ENCODE assay signal across 9 mouse cellular contexts in the genomic region with DNA sequence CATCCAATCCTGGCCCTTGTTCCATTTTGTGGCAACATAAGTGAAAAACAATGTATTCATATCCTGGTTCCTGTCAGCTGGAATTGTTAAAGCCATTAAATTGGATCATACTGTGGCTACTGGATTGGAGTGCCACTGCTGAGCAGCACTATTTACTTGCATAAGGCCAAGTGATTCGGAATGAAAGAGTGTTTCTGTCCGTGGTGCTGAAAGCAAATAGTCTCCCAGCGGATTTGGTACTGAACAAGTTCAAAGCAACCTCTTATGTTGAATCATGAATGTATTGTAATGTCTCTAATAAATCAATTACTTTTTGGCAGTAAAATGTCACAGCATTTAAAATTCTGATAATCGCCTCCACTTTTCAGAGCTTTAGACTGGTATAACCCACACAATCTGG.
A peak's percentile ranks its signal among the peaks of the same experiment; 100 is the strongest.
DNase-seq lines count a peak whose midpoint lies in the region; ATAC-seq lines count a peak whose summit lies in the region.
"Had no signal": no experiment of that assay in that cellular context is flagged by ENCODE, and none has a peak within 500 bp of the region (broad histone marks: within the 10 kb centered on the region; RNA-seq: fewer than 3 reads in every experiment).

No protein-coding gene starts in this region.

- no peak overlapping the region for H3K4me3 ChIP-seq in hindbrain, embryonic 14.5 days (replicated peaks; ENCODE audit: low read length)
- no peak overlapping the region for H3K4me3 ChIP-seq in hindbrain, embryonic 12.5 days
- H3K4me3 ChIP-seq in embryonic facial prominence, embryonic 14.5 days (ENCODE audit: low read depth, low read length) = no peak overlapping the region

- H3K9ac ChIP-seq in hindbrain, embryonic 14.5 days = no peak overlapping the region
- no peak overlapping the region for H3K9ac ChIP-seq in hindbrain, embryonic 12.5 days
- no peak overlapping the region for H3K9ac ChIP-seq in embryonic facial prominence, embryonic 14.5 days (ENCODE audit: low read depth, low read length)

- 22% methylated on average over 4 of the region's 4 CpGs for WGBS in hindbrain, embryonic 14.5 days
- whole genome bisulfite sequencing in hindbrain, embryonic 12.5 days = 17% methylated on average over 4 of the region's 4 CpGs
- 14% methylated on average over 4 of the region's 4 CpGs for WGBS in embryonic facial prominence, embryonic 14.5 days

- no peaks in the 10 kb centered on the region for H3K36me3 ChIP-seq in hindbrain, embryonic 14.5 days (replicated peaks; ENCODE audit: control insufficient read depth, insufficient read depth)
- no peaks in the 10 kb centered on the region for H3K36me3 ChIP-seq in hindbrain, embryonic 12.5 days
- H3K36me3 ChIP-seq in embryonic facial prominence, embryonic 14.5 days (ENCODE audit: control insufficient read depth, insufficient read depth, low read length) = no peaks in the 10 kb centered on the region

- no peak overlapping the region for H3K4me2 ChIP-seq in hindbrain, embryonic 14.5 days (replicated peaks)
- H3K4me2 ChIP-seq in hindbrain, embryonic 12.5 days (replicated peaks) = no peak overlapping the region
- H3K4me2 ChIP-seq in embryonic facial prominence, embryonic 14.5 days (ENCODE audit: low read depth, low read length) = no peak overlapping the region

- no peak for ATAC-seq in hindbrain, embryonic 14.5 days (ENCODE audit: low FRiP score)
- no peak for ATAC-seq in hindbrain, embryonic 12.5 days (ENCODE audit: low FRiP score)
- no peak for ATAC-seq in embryonic facial prominence, embryonic 14.5 days (ENCODE audit: low read depth)
- ATAC-seq in cerebellum, adult (ENCODE audit: insufficient number of reproducible peaks, low FRiP score, low TSS enrichment) = no peak
- ATAC-seq in activated CD4-positive, CD25-positive, alpha-beta regulatory T cell, adult 4 months = no peak

- H3K27me3 ChIP-seq in hindbrain, embryonic 14.5 days (ENCODE audit: control insufficient read depth, insufficient read depth, low read length) = no peaks in the 10 kb centered on the region
- H3K27me3 ChIP-seq in hindbrain, embryonic 12.5 days = no peaks in the 10 kb centered on the region
- no peaks in the 10 kb centered on the region for H3K27me3 ChIP-seq in embryonic facial prominence, embryonic 14.5 days (replicated peaks; ENCODE audit: control insufficient read depth, insufficient read depth, low read length)

- DNase-seq in hindbrain, embryonic 14.5 days (ENCODE audit: low spot score) = peak; percentile 68
- peak; percentile 62 for DNase-seq in R1 (ENCODE audit: low read depth, low spot score)
- DNase-seq in embryonic facial prominence, embryonic 14.5 days (ENCODE audit: low spot score) = peak; percentile 86
- DNase-seq in lung, postnatal 25 days (ENCODE audit: low spot score) = peak; percentile 18
- DNase-seq in ovary, postnatal 10 days (ENCODE audit: low spot score) = no peak

- no peaks in the 10 kb centered on the region for H3K4me1 ChIP-seq in hindbrain, embryonic 14.5 days (replicated peaks; ENCODE audit: control insufficient read depth, insufficient read depth, low read length)
- no peaks in the 10 kb centered on the region for H3K4me1 ChIP-seq in hindbrain, embryonic 12.5 days
- no peaks in the 10 kb centered on the region for H3K4me1 ChIP-seq in embryonic facial prominence, embryonic 14.5 days (ENCODE audit: control insufficient read depth, insufficient read depth, low read length)

- H3K9me3 ChIP-seq in hindbrain, embryonic 14.5 days (ENCODE audit: control insufficient read depth, low read length) = no peaks in the 10 kb centered on the region
- no peaks in the 10 kb centered on the region for H3K9me3 ChIP-seq in hindbrain, embryonic 12.5 days (replicated peaks)
- no peaks in the 10 kb centered on the region for H3K9me3 ChIP-seq in embryonic facial prominence, embryonic 14.5 days (ENCODE audit: control insufficient read depth, low read length)

- no peak overlapping the region for H3K27ac ChIP-seq in hindbrain, embryonic 14.5 days
- no peak overlapping the region for H3K27ac ChIP-seq in hindbrain, embryonic 12.5 days
- no peak overlapping the region for H3K27ac ChIP-seq in embryonic facial prominence, embryonic 14.5 days (replicated peaks; ENCODE audit: low read depth, low read length)
- H3K27ac ChIP-seq: macrophage had no signal
